Mouse (Mus musculus) layer of hippocampus, adult 18-20 months (tissue): ENCODE measurements around the gene Agap1. TPM values are rescaled to one million over a fixed set of nuclear protein-coding genes. Genes with fewer than 3 reads are reported as not detected.
A peak's percentile ranks its signal among the peaks of the same experiment; 100 is the strongest.

Experiments
- DNase-seq, 2 experiments: peaks; one replicate each; pipeline ENCODE4 v3.0.0; 2022; ENCODE audit warnings: low spot score in 2 of 2
- total RNA-seq, 2 experiments: library from RNA; stranded (reverse); gene quantifications; 2 replicates each; pipeline ENCODE4 v1.2.3; 2021

Gene Agap1
- total RNA-seq, 2 experiments from 2014 or later: 289 to 304 TPM

GRCm38 (mm10) chr1:89457126-89458031, 2.8 kb downstream of the Agap1 start:
- no peak for DNase-seq

- DNase-seq: no peak
These were observed 7.3 kb downstream of the Agap1 start for GRCm38 (mm10) chr1:89461881-89462280.

GRCm38 (mm10) chr1:89463138-89463537, 8.5 kb downstream of the Agap1 start:
- no peak for DNase-seq

GRCm38 (mm10) chr1:89465417-89466002, 10.9 kb downstream of the Agap1 start:
- peak in 1 of 2 experiments; percentile 71 for DNase-seq

- no peak for DNase-seq
These were observed 12.9 kb downstream of the Agap1 start for GRCm38 (mm10) chr1:89467321-89468069.

GRCm38 (mm10) chr1:89468141-89468540, 13.5 kb downstream of the Agap1 start:
- no peak for DNase-seq

GRCm38 (mm10) chr1:89471430-89471829, 16.8 kb downstream of the Agap1 start:
- no peak for DNase-seq

GRCm38 (mm10) chr1:89471891-89472290, 17.3 kb downstream of the Agap1 start:
- peak; percentile 45 to 46 for DNase-seq

GRCm38 (mm10) chr1:89473946-89474345, 19.3 kb downstream of the Agap1 start:
- DNase-seq: no peak

- no peak for DNase-seq
These were observed 20.2 kb downstream of the Agap1 start for GRCm38 (mm10) chr1:89474853-89475252.

- DNase-seq: no peak
These were observed 22.4 kb downstream of the Agap1 start for GRCm38 (mm10) chr1:89477033-89477432.

- DNase-seq: peak in 1 of 2 experiments; percentile 35
These were observed 24.2 kb downstream of the Agap1 start for GRCm38 (mm10) chr1:89478571-89479460.

- no peak for DNase-seq
These were observed 26.5 kb downstream of the Agap1 start for GRCm38 (mm10) chr1:89481154-89481553.

- no peak for DNase-seq
These were observed 28.2 kb downstream of the Agap1 start for GRCm38 (mm10) chr1:89482812-89483211.

GRCm38 (mm10) chr1:89486891-89487290, 32.3 kb downstream of the Agap1 start:
- no peak for DNase-seq

- DNase-seq: no peak
These were observed 34.7 kb downstream of the Agap1 start for GRCm38 (mm10) chr1:89489111-89489971.

GRCm38 (mm10) chr1:89493177-89493576, 38.6 kb downstream of the Agap1 start:
- no peak for DNase-seq

GRCm38 (mm10) chr1:89494816-89495215, 40.2 kb downstream of the Agap1 start:
- DNase-seq: no peak

- DNase-seq: no peak
These were observed 41.6 kb downstream of the Agap1 start for GRCm38 (mm10) chr1:89496204-89496603.

- DNase-seq: peak in 1 of 2 experiments; percentile 41
These were observed 46.3 kb downstream of the Agap1 start for GRCm38 (mm10) chr1:89500925-89501324.
